Mouse (Mus musculus): Measurements from ENCODE around the gene Cluap1. TPM values are rescaled to one million over a fixed set of nuclear protein-coding genes. Genes with fewer than 3 reads are reported as not detected.

The Cluap1 gene
- polyA plus RNA-seq, 1 experiment from 2014 or later = 26.2 TPM

Small RNA genes lying within 50 kb of the gene (microRNA-seq; reads per million reads assigned to microRNA genes)
- gene Gm23493 = not detected

Other genes with a start within 250 kb of the Cluap1 start
- not detected in 2 replicates for gene Mefv, start 190.7 kb upstream of the Cluap1 start, polyA plus RNA-seq (2014; fragmentation: Nextera tagmentation; extraction: Ambion mirVana)
- gene Zfp263, start 164.7 kb upstream of the Cluap1 start, polyA plus RNA-seq (2014; fragmentation: Nextera tagmentation; extraction: Ambion mirVana) = 26.9 and 29.4 TPM in 2 replicates
- gene Olfr15, start 77.9 kb upstream of the Cluap1 start, polyA plus RNA-seq (2014; fragmentation: Nextera tagmentation; extraction: Ambion mirVana) = not detected in 2 replicates
- gene Zfp174, start 61.5 kb upstream of the Cluap1 start, polyA plus RNA-seq (2014; fragmentation: Nextera tagmentation; extraction: Ambion mirVana) = 0.54 and 1.4 TPM in 2 replicates
- gene Naa60, start 36.4 kb upstream of the Cluap1 start, polyA plus RNA-seq (2014; fragmentation: Nextera tagmentation; extraction: Ambion mirVana) = 34.2 and 58.4 TPM in 2 replicates
- 3.7 and 7.1 TPM in 2 replicates for gene Zfp597, start 24.2 kb upstream of the Cluap1 start, polyA plus RNA-seq (2014; fragmentation: Nextera tagmentation; extraction: Ambion mirVana)
- gene Gm20695, start 24.2 kb upstream of the Cluap1 start, polyA plus RNA-seq (2014; fragmentation: Nextera tagmentation; extraction: Ambion mirVana) = 0.70 and 2.9 TPM in 2 replicates
- gene 1700037C18Rik, start 112 bp upstream of the Cluap1 start, polyA plus RNA-seq (2014; fragmentation: Nextera tagmentation; extraction: Ambion mirVana) = 7.0 and 10.2 TPM in 2 replicates
- gene Nlrc3, start 67.8 kb downstream of the Cluap1 start, polyA plus RNA-seq (2014; fragmentation: Nextera tagmentation; extraction: Ambion mirVana) = 1.7 and 2.1 TPM in 2 replicates
- 15.8 and 33.2 TPM in 2 replicates for gene Slx4, start 95.0 kb downstream of the Cluap1 start, polyA plus RNA-seq (2014; fragmentation: Nextera tagmentation; extraction: Ambion mirVana)
- 4.6 and 8.0 TPM in 2 replicates for gene Dnase1, start 128.1 kb downstream of the Cluap1 start, polyA plus RNA-seq (2014; fragmentation: Nextera tagmentation; extraction: Ambion mirVana)
- 95.9 and 116 TPM in 2 replicates for gene Trap1, start 169.0 kb downstream of the Cluap1 start, polyA plus RNA-seq (2014; fragmentation: Nextera tagmentation; extraction: Ambion mirVana)

Measured in kidney, embryonic 14.5 days (tissue).